Mouse (Mus musculus) thymus, postnatal 14 days (tissue): Measurements from ENCODE around the gene Map3k6.

Experiments
- DNase-seq: peaks from one replicate; pipeline ENCODE4 v3.0.0; 2021

Map3k6 gene

DNA sequence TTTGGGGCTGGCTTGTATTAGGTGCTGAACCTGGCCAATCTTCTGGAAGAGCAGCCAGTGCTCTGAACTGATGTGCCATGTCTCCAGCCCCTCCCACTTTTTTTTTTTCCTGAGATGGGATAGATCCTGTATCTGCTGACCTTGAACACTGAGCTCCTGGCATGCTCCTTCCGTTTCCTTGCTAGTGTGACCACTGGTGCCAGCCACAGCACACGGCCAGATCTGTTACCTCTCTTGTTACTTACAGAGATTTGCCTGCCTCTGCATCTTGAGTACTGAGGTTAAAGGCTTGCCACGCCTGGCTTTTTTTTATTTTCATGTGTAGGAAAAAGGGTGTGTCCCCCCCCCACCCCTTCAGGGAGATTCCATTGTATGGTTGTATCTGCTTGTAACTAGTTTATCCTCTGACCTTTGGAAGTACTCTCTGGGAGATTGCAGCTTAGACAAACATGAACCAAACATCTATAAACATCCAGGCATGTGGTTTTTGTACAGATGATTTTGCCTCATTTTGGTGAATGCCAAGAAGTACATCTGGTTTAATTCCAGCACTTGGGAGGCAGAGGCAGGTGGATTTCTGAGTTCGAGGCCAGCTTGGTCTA lies 46.0 kb downstream of the Map3k6 start:
- no peak for DNase-seq

DNA sequence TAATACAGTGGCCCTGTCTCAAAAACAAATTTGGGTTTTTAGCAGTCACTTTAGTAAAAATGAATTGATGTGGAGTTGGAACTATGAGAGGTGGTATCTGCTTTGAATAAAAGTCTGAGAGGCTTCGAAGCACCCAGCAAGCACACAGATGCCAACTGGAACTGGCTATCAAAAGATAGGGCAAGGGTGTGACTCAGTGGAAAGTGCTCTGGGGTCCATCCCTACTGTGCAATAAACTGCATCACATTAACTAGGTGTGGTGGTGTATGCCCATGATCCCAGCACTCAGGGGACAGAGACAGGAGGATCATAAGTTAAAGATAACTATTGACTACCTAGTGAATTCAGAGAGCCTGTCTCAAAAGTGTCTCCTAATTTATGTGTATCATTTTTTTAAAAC lies 50.6 kb downstream of the Map3k6 start:
- no peak for DNase-seq

DNA sequence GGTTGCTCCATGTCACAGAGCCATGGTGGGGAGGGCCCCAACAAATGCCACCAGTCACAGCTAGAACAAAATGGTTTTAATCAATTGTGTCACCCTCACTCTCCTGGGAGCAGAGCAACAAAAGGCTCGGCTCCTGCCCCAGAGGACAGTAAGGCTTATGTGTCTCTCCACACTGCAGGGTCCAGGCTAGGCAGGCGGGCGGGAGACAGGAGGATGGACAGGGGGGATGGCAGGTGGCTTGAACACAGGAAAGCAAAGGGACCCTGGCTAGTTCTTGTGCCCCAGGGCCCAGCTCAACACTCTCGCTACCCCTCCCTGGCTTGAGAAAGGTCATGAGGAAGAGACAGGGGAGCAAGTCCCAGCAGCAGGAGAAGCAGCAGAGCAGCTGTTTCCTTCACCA lies 51.8 kb downstream of the Map3k6 start:
- DNase-seq, result no peak

- DNase-seq, result peak; percentile 68
Observed at GRCm38 (mm10) chr4:133292901-133293843, 52.6 kb downstream of the Map3k6 start.

- DNase-seq, result no peak
Observed at GRCm38 (mm10) chr4:133294084-133294483, 53.5 kb downstream of the Map3k6 start.

- DNase-seq, result no peak
Observed at GRCm38 (mm10) chr4:133297360-133297759, 56.7 kb downstream of the Map3k6 start.

GRCm38 (mm10) chr4:133297801-133298238 lies 57.2 kb downstream of the Map3k6 start:
- DNase-seq, result peak; percentile 91

DNA sequence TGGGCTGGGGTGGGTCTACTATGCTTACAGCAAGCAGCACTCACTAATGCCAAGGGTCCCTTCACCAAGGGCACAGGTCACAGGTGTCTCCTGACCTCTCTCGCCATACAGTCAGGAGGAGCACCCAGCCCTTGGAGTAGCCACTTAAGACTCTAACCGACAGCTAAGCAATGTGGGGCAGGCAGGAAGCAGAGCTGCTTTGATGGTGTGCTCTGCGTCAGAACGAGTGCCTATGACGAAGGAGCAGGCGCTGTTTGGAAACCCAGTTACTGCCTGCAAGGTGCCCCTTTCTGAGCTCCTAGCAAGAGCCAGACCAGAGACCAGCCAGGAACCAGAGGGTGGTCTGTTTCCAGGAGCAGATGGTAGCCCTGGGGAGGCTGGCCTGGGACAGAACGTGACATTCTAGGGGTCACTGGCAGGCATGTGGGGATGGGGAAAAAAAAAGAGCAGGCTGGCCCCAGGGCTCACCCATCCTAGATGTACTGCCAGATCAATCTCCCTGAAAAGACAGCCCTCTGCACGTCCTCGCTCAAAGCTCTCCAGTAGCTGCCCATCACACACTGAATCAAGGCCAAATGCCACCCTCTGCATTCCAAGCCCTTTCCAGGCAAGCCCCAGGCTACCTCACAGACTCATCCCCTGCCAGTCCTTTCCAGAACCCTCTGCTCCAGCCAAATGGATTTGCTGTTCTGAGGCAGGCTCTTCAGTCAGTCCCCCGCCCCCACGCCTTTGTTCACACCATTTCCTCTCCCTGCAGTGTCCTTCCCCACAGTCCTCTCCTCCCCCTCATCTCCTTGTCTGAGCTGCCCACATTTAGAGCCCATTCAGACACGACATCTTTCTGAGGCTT lies 58.1 kb downstream of the Map3k6 start:
- DNase-seq, result peak; percentile 83

- DNase-seq, result no peak
Observed at GRCm38 (mm10) chr4:133299701-133300100, 59.1 kb downstream of the Map3k6 start.

GRCm38 (mm10) chr4:133300421-133300820 lies 59.8 kb downstream of the Map3k6 start:
- no peak for DNase-seq

DNA sequence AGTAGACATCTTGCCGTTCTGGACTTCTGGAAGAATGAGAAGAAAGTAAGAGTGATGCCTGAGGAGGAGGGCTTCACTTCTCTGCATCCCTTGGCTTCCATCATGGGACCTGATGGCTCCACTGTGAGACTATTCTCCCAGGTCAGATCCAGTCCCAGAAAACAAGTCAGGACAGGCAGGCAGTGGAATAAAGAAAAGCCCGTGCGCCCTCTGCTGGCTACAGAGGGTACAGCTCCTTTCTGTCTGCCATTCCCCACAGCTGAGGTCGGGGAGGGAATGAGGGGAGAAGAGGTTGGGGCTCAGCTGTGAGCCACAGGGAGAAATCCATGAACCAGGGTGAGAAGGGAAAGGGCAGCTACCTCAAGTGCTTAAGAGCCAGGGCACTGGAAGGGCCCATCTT lies 61.2 kb downstream of the Map3k6 start:
- peak; percentile 69 for DNase-seq
